Comparison of ENCODE assay signal across 14 mouse cellular contexts in the genomic region with DNA sequence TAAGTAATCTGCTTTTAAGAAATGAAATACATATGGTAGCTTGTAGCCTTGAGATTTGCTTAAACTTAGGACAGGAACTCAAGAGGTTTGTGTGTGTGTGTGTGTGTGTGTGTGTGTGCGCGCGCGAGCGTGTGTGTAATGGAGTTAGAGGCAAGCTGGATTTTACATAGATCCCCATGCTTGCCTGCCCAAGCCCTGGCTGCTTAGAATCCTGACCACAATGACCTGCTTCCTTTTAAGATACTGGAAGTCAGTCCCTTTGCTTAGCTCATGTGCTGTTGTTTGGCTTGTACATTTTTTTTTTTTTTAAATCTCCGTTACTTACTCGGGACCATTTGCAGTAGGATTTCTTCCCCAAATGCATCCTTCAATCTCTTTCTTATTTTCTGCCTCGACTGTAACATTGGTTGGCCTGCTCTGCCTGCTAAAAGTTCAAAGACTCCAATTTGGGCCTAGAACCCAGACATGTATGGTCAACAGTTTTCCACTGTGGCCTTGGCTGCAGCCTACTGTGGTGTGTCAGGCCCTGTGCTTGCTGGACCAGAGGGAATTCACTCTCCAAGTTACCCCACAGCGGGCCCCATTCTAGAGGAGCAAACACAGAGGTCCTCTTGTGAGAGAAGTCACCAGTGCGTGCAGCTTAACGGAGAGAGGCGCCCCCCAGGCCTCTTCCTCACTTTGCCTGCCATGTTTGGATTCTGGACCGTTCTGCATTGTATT. TPM values are rescaled to one million over a fixed set of nuclear protein-coding genes. Genes with fewer than 3 reads are reported as not detected.
A peak's percentile ranks its signal among the peaks of the same experiment; 100 is the strongest.
DNase-seq lines count a peak whose midpoint lies in the region; ATAC-seq and TF ChIP-seq lines count a peak whose summit lies in the region.
"Had no signal": no experiment of that assay in that cellular context is flagged by ENCODE, and none has a peak within 500 bp of the region (broad histone marks: within the 10 kb centered on the region; RNA-seq: fewer than 3 reads in every experiment).

No protein-coding gene starts in this region.

- H3K27ac ChIP-seq in kidney, embryonic 16.5 days (ENCODE audit: low read length): peak overlapping the region; percentile 21; the same call in 1 of the 2 replicates
- H3K27ac ChIP-seq in forebrain, embryonic 12.5 days: no peak overlapping the region
- peak overlapping the region; percentile 82 for H3K27ac ChIP-seq in limb, embryonic 10.5 days
- no peak overlapping the region for H3K27ac ChIP-seq in neural tube, embryonic 14.5 days (ENCODE audit: low read depth, low read length)
- H3K27ac ChIP-seq in left cerebral cortex, adult 2 months: no peak overlapping the region

- ATAC-seq in kidney, embryonic 16.5 days (ENCODE audit: low FRiP score, low TSS enrichment): no peak
- 0 out of 2 replicates have a peak, but pooled peaks have one; percentile 17 for ATAC-seq in forebrain, embryonic 12.5 days (ENCODE audit: low FRiP score)
- ATAC-seq in neural tube, embryonic 14.5 days (ENCODE audit: low read depth): peak; percentile 41; the same call in 1 of the 2 replicates
- ATAC-seq: Patski had no signal

- 0 out of 2 replicates have a peak, but pooled peaks cover 3% of the 10 kb centered on the region for H3K4me1 ChIP-seq in kidney, embryonic 16.5 days (ENCODE audit: insufficient read depth, low read length)
- H3K4me1 ChIP-seq in forebrain, embryonic 12.5 days: peaks cover 17% of the 10 kb centered on the region
- H3K4me1 ChIP-seq in limb, embryonic 10.5 days: peaks cover 39% of the 10 kb centered on the region
- no peaks in the 10 kb centered on the region for H3K4me1 ChIP-seq in neural tube, embryonic 14.5 days (ENCODE audit: control insufficient read depth, insufficient read depth, low read length)

- no peaks in the 10 kb centered on the region for H3K36me3 ChIP-seq in kidney, embryonic 16.5 days (ENCODE audit: insufficient read depth, low read length)
- H3K36me3 ChIP-seq in forebrain, embryonic 12.5 days (replicated peaks): no peaks in the 10 kb centered on the region
- no peaks in the 10 kb centered on the region for H3K36me3 ChIP-seq in limb, embryonic 10.5 days
- H3K36me3 ChIP-seq in neural tube, embryonic 14.5 days (ENCODE audit: control insufficient read depth, insufficient read depth, low read length): no peaks in the 10 kb centered on the region

- TF ChIP-seq CTCF in left cerebral cortex, adult 2 months (IDR thresholded peaks at IDR 0.05): no peak

- H3K9me3 ChIP-seq in kidney, embryonic 16.5 days (ENCODE audit: low read length): no peaks in the 10 kb centered on the region
- no peaks in the 10 kb centered on the region for H3K9me3 ChIP-seq in forebrain, embryonic 12.5 days
- H3K9me3 ChIP-seq in limb, embryonic 10.5 days (replicated peaks): no peaks in the 10 kb centered on the region
- H3K9me3 ChIP-seq in neural tube, embryonic 14.5 days (ENCODE audit: control insufficient read depth, low read length): no peaks in the 10 kb centered on the region

- H3K9ac ChIP-seq in kidney, embryonic 16.5 days (replicated peaks; ENCODE audit: low read length): no peak overlapping the region
- no peak overlapping the region for H3K9ac ChIP-seq in forebrain, embryonic 12.5 days
- no peak overlapping the region for H3K9ac ChIP-seq in neural tube, embryonic 14.5 days (replicated peaks; ENCODE audit: low read depth, low read length)
- H3K9ac ChIP-seq: lung, embryonic 14.5 days had no signal

- intact Hi-C loops in left cerebral cortex, adult 2 months (cut with DNase I): no loop called here

- H3K27me3 ChIP-seq in kidney, embryonic 16.5 days (ENCODE audit: insufficient read depth, low read length): no peaks in the 10 kb centered on the region
- H3K27me3 ChIP-seq in forebrain, embryonic 12.5 days: 0 out of 2 replicates have a peak, but pooled peaks cover 4% of the 10 kb centered on the region
- no peaks in the 10 kb centered on the region for H3K27me3 ChIP-seq in limb, embryonic 10.5 days (ENCODE audit: low read depth, poor library complexity, severe bottlenecking)
- H3K27me3 ChIP-seq in neural tube, embryonic 14.5 days (ENCODE audit: control insufficient read depth, insufficient read depth, low read length): no peaks in the 10 kb centered on the region
- H3K27me3 ChIP-seq: Patski had no signal

- no peak overlapping the region for H3K4me2 ChIP-seq in kidney, embryonic 16.5 days (replicated peaks; ENCODE audit: low read depth, low read length)
- no peak overlapping the region for H3K4me2 ChIP-seq in forebrain, embryonic 12.5 days
- H3K4me2 ChIP-seq in neural tube, embryonic 14.5 days (ENCODE audit: low read depth, low read length): no peak overlapping the region
- H3K4me2 ChIP-seq: lung, embryonic 14.5 days had no signal

- H3K4me3 ChIP-seq in kidney, embryonic 16.5 days (ENCODE audit: low read length): no peak overlapping the region
- no peak overlapping the region for H3K4me3 ChIP-seq in forebrain, embryonic 12.5 days (replicated peaks)
- no peak overlapping the region for H3K4me3 ChIP-seq in limb, embryonic 10.5 days
- no peak overlapping the region for H3K4me3 ChIP-seq in neural tube, embryonic 14.5 days (ENCODE audit: low read depth, low read length)
- H3K4me3 ChIP-seq in left cerebral cortex, adult 2 months: no peak overlapping the region

- no peak for DNase-seq in kidney, postnatal 10 days
- peak; percentile 37 for DNase-seq in limb, embryonic 10.5 days (ENCODE audit: low spot score)
- DNase-seq in testis, postnatal 14 days (ENCODE audit: low spot score): no peak
- no peak for DNase-seq in left cerebral cortex, adult 2 months (ENCODE audit: extremely low spot score in 1 of 2, low spot score in 2 of 2)
- DNase-seq: adrenal gland, adult 2 months; gastrocnemius, postnatal 25 days; kidney, postnatal 14 days; lung, embryonic 14.5 days; thymus, adult 2 months had no signal

- 68% methylated on average over 13 of the region's 13 CpGs for WGBS in kidney, embryonic 16.5 days
- 61% methylated on average over 13 of the region's 13 CpGs for WGBS in forebrain, embryonic 12.5 days
- 77% methylated on average over 13 of the region's 13 CpGs for WGBS in limb, embryonic 10.5 days
- WGBS in neural tube, embryonic 14.5 days: 71% methylated on average over 13 of the region's 13 CpGs

RNA-seq across cellular contexts. Expression of a gene that starts 29.5 kb away (rescaled TPM):
- polyA plus RNA-seq in kidney, embryonic 16.5 days (2015; fragmentation: Nextera tagmentation; extraction: Ambion mirVana): 14.1 and 14.6 TPM in 2 replicates
- 0.78 and 1.2 TPM in 2 replicates for polyA plus RNA-seq in forebrain, embryonic 12.5 days (2016; fragmentation: Nextera tagmentation; extraction: Ambion mirVana)
- polyA plus RNA-seq in limb, embryonic 10.5 days (2016; fragmentation: Nextera tagmentation; extraction: Ambion mirVana): 0.77 and 0.99 TPM in 2 replicates
- 17.3 and 19.5 TPM in 2 replicates for polyA plus RNA-seq in neural tube, embryonic 14.5 days (2014; fragmentation: Nextera tagmentation; extraction: Ambion mirVana)
- 1 to 10 TPM; 6.1 to 6.5 TPM for total RNA-seq in left cerebral cortex, adult 2 months (2021)
- total RNA-seq: megakaryocyte-erythroid progenitor cell, adult 5-6 weeks had no signal

Comparison
In these comparisons a context has a peak if more than half of its experiments do, and no peak if none do; other contexts are left out.
1. H3K27ac ChIP-seq: peak in kidney, embryonic 16.5 days (single experiment) and limb, embryonic 10.5 days (single experiment); none in forebrain, embryonic 12.5 days (single experiment), neural tube, embryonic 14.5 days (single experiment) and left cerebral cortex, adult 2 months (single experiment).